ENCODE assay signal across 8 mouse cellular contexts in the genomic region with DNA sequence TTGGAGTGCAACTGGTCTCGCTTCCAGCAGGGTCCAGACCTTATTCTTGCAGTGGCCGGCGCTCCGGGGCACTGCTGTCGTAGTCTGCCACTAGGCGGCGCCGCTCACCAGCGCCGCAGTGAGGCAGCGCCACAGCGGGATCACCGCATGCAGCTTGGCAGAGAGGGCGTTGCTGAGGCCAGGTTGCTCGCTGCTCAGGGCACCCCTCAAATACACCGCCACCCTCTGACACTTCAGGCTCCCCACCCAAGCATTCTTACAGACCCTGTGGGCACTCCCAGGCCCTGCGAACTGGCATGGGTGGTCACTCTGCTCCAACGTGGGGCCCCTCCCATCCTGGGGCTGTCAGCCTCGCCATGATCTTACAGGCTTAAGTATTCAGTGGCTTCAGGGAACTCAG. TPM values are rescaled to one million over a fixed set of nuclear protein-coding genes. Genes with fewer than 3 reads are reported as not detected.
DNase-seq lines count a peak whose midpoint lies in the region; ATAC-seq and TF ChIP-seq lines count a peak whose summit lies in the region.

No protein-coding gene starts in this region.

- H3K4me2 ChIP-seq in embryonic facial prominence, embryonic 13.5 days, result peak overlapping the region; percentile 84
- H3K4me2 ChIP-seq in midbrain, postnatal 0 days (ENCODE audit: low read depth, low read length, poor library complexity, severe bottlenecking), result peak overlapping the region; percentile 65

- 0 out of 2 replicates have a peak, but pooled peaks have one; percentile 12 for TF ChIP-seq POLR2A in bone marrow, adult 2 months (IDR thresholded peaks at IDR 0.05; ENCODE audit: borderline replicate concordance, control insufficient read depth, low read depth, low read length)
- no peak for TF ChIP-seq POLR2A in kidney, adult 2 months (IDR thresholded peaks at IDR 0.05; ENCODE audit: low read depth, low read length)

- peak; percentile 82 for DNase-seq in A20 (ENCODE audit: low read depth, low spot score)
- DNase-seq in heart, adult 8-10 months (ENCODE audit: low spot score), result peak; percentile 48
- DNase-seq in kidney, adult 2 months, result peak; percentile 82
- DNase-seq in liver, result peak; percentile 79
- peak; percentile 83 for DNase-seq in midbrain, postnatal 0 days (ENCODE audit: low spot score)
- DNase-seq in spleen, postnatal 14 days (ENCODE audit: low spot score in 2 of 2), result peak; percentile 33 to 54

- ATAC-seq in embryonic facial prominence, embryonic 13.5 days (ENCODE audit: insufficient number of reproducible peaks, insufficient read depth, low FRiP score, low TSS enrichment, low read depth), result peak; percentile 76; the same call in 1 of the 2 replicates
- ATAC-seq in midbrain, postnatal 0 days (ENCODE audit: low FRiP score), result peak; percentile 88

- WGBS in bone marrow, adult 2 months, result under 1% methylated on average over 19 of the region's 19 CpGs
- under 1% methylated on average over 19 of the region's 19 CpGs for WGBS in embryonic facial prominence, embryonic 13.5 days
- under 1% methylated on average over 19 of the region's 19 CpGs for WGBS in kidney, adult 2 months
- WGBS in midbrain, postnatal 0 days, result under 1% methylated on average over 19 of the region's 19 CpGs

- H3K27me3 ChIP-seq in embryonic facial prominence, embryonic 13.5 days, result no peaks in the 10 kb centered on the region
- H3K27me3 ChIP-seq in kidney, adult 2 months (replicated peaks; ENCODE audit: control insufficient read depth, insufficient read depth, low read length), result no peaks in the 10 kb centered on the region
- no peaks in the 10 kb centered on the region for H3K27me3 ChIP-seq in midbrain, postnatal 0 days (ENCODE audit: insufficient read depth, low read length)

- H3K9ac ChIP-seq in embryonic facial prominence, embryonic 13.5 days, result peak overlapping the region; percentile 74
- H3K9ac ChIP-seq in midbrain, postnatal 0 days (replicated peaks; ENCODE audit: low read length, poor library complexity, severe bottlenecking), result peak overlapping the region; percentile 40

- H3K27ac ChIP-seq in bone marrow, adult 2 months (ENCODE audit: control insufficient read depth, insufficient read depth, low read depth, low read length, poor library complexity), result peak overlapping the region; percentile 10; the same call in 1 of the 2 replicates
- no peak overlapping the region for H3K27ac ChIP-seq in embryonic facial prominence, embryonic 13.5 days
- H3K27ac ChIP-seq in kidney, adult 2 months (ENCODE audit: insufficient read depth, low read depth, low read length), result peak overlapping the region; percentile 55; the same call in 1 of the 2 replicates
- no peak overlapping the region; the same call in 1 of the 2 replicates for H3K27ac ChIP-seq in midbrain, postnatal 0 days (ENCODE audit: low read depth, low read length)

- peak; percentile 83 for TF ChIP-seq CTCF in bone marrow, adult 2 months (IDR thresholded peaks at IDR 0.05; ENCODE audit: control insufficient read depth, insufficient read depth, low read length)
- peak; percentile 89 for TF ChIP-seq CTCF in kidney, adult 2 months (conservative IDR thresholded peaks at IDR 0.05; ENCODE audit: insufficient read depth, insufficient read length, low read depth, low read length)
- TF ChIP-seq CTCF in midbrain, postnatal 0 days (IDR thresholded peaks at IDR 0.05), result peak; percentile 97

- H3K9me3 ChIP-seq in embryonic facial prominence, embryonic 13.5 days, result no peaks in the 10 kb centered on the region
- no peaks in the 10 kb centered on the region for H3K9me3 ChIP-seq in midbrain, postnatal 0 days (ENCODE audit: low read length)

- no peaks in the 10 kb centered on the region for H3K4me1 ChIP-seq in bone marrow, adult 2 months (ENCODE audit: control insufficient read depth, insufficient read depth, low read length)
- H3K4me1 ChIP-seq in embryonic facial prominence, embryonic 13.5 days, result peaks cover 21% of the 10 kb centered on the region
- H3K4me1 ChIP-seq in kidney, adult 2 months (ENCODE audit: control insufficient read depth, insufficient read depth, low read length), result peaks cover 14% of the 10 kb centered on the region
- H3K4me1 ChIP-seq in midbrain, postnatal 0 days (ENCODE audit: insufficient read depth, low read length), result 0 out of 2 replicates have a peak, but pooled peaks cover 3% of the 10 kb centered on the region

- peak overlapping the region; percentile 13 for H3K4me3 ChIP-seq in bone marrow, adult 2 months (replicated peaks; ENCODE audit: control insufficient read depth, low read depth, low read length)
- H3K4me3 ChIP-seq in embryonic facial prominence, embryonic 13.5 days, result peak overlapping the region; percentile 49
- peak overlapping the region; percentile 44 for H3K4me3 ChIP-seq in kidney, adult 2 months (ENCODE audit: insufficient read depth, low read depth, low read length)
- peak overlapping the region; percentile 26 for H3K4me3 ChIP-seq in midbrain, postnatal 0 days (ENCODE audit: low read depth, low read length)

- no peaks in the 10 kb centered on the region for H3K36me3 ChIP-seq in embryonic facial prominence, embryonic 13.5 days
- H3K36me3 ChIP-seq in kidney, adult 2 months (ENCODE audit: control insufficient read depth, insufficient read depth, low read length), result no peaks in the 10 kb centered on the region
- H3K36me3 ChIP-seq in midbrain, postnatal 0 days (ENCODE audit: insufficient read depth, low read length), result no peaks in the 10 kb centered on the region

RNA-seq across cellular contexts. Expression of a gene that starts 19.3 kb away (rescaled TPM):
- 1.3 and 1.8 TPM in 2 replicates for polyA plus RNA-seq in bone marrow, adult 2 months (2011; ENCODE audit: insufficient read depth, insufficient read length, low replicate concordance, missing spikeins)
- polyA plus RNA-seq in embryonic facial prominence, embryonic 13.5 days (2015; fragmentation: Nextera tagmentation; extraction: Ambion mirVana), result 7.7 and 8.1 TPM in 2 replicates
- total RNA-seq in heart, adult 8-10 months (2022), result 1 to 10 TPM; 1.3 to 2.7 (median 2.1) TPM
- polyA plus RNA-seq in kidney, adult 2 months (2012; rRNA removed), result 2.7 and 3.8 TPM in 2 replicates
- total RNA-seq in midbrain, postnatal 0 days (2014; rRNA removed), result 228 and 249 TPM in 2 replicates
- 157 and 162 TPM in 2 replicates for polyA plus RNA-seq in midbrain, postnatal 0 days (2015; fragmentation: Nextera tagmentation; extraction: Ambion mirVana)

Comparison
In these comparisons a context has a peak if more than half of its experiments do, and no peak if none do; other contexts are left out.
1. H3K27ac ChIP-seq: peak in bone marrow, adult 2 months (single experiment) and kidney, adult 2 months (single experiment); none in embryonic facial prominence, embryonic 13.5 days (single experiment) and midbrain, postnatal 0 days (single experiment).
2. RNA of a gene that starts 19.3 kb away (polyA plus RNA-seq): 157 to 162 TPM in midbrain, postnatal 0 days; 7.7 to 8.1 TPM in embryonic facial prominence, embryonic 13.5 days, 2.7 to 3.8 TPM in kidney, adult 2 months and 1.3 to 1.8 TPM in bone marrow, adult 2 months; every median in the first group is over 10 times any median in the second.
3. Peak in every context shown above with its lines, with median percentiles within 50 percentile points of each other: DNase-seq, H3K4me3 ChIP-seq and CTCF ChIP-seq.